Mouse (Mus musculus): Measurements from ENCODE around the gene Cd22.

GRCm38 (mm10) chr7:30824306-30824705 is 55.8 kb downstream of the Cd22 start:
- TF ChIP-seq CTCF (IDR thresholded peaks at IDR 0.05; ENCODE audit: control insufficient read depth, insufficient read depth, insufficient replicate concordance, low read depth, low read length) (no peak), POLR2A (IDR thresholded peaks at IDR 0.05; ENCODE audit: control insufficient read depth, low read depth, low read length) (no peak)

All from testis, adult 2 months (tissue).